Mouse (Mus musculus) gonadal fat pad, adult 2 months (tissue): Measurements from ENCODE around the gene F2r. TPM values are rescaled to one million over a fixed set of nuclear protein-coding genes. Genes with fewer than 3 reads are reported as not detected.
A peak's percentile ranks its signal among the peaks of the same experiment; 100 is the strongest.

Experiments used
- DNase-seq: peaks from one replicate; pipeline ENCODE4 v3.0.0-alpha.2; 2012; ENCODE audit warnings: low read depth
- polyA plus RNA-seq: library from polyadenylated mRNA; depleted of rRNA; stranded (reverse); fragments of >200 nt; gene quantifications from 2 replicates; pipeline ENCODE4 v1.2.3, GENCODE M21; 2012

Gene F2r
- polyA plus RNA-seq, 1 experiment = 6.2 TPM

DNA sequence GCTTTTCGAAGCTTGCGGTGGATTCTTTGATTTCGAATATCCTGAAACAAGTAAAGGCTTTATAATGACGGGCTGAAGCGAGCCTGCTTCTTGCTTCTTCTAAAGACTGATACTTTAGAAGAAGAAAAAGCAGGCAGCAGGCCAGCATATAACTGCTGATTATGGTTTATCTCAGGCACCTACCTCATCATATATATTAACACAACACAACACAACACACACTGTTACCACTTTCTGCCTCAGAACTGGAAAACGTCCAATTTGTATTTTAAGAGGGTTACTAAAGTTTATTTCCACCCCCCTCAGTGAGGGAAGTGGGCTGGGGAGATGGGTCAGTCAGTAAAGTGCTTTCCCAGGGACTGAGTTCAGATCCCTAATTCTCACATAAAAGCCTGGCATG is 13.9 kb upstream of the F2r start:
- no peak for DNase-seq

DNA sequence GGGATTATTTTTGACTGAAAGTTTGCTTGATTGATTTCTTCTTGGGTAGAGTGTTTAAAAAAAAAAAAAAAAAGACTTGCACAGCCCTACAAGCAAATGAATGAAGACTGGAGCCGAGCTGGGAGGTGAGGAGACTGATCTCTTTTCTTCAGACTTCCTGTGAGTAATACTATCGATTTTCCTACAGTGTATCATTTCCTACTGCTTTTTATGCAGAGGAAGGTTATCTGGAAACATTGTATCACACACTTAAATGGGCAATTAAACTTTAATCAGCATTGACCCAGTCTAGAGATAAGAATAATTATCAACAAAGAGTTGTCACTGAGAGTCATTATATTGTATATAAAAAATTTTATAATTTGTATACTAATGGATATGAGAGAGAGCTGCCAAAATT is 12.5 kb upstream of the F2r start:
- no peak for DNase-seq

DNA sequence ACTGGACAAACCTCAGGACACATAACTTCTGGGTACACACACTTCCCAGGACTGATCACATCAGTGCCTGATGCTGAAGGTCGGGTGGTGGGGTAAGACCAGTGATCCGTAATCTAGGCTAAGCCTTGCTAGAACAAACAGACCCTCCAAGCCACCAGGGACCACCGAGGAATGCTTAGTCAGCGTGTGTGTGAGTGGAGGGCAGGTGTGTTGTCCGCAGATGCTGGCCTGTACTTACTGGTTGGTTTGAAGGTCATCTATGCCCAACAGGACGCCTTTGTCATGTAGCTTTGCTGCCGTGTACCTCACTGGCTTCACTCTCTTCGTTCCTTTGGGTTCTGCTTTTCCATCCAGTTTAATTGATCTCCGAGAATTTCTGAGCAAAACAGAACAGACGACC is 11.5 kb upstream of the F2r start:
- no peak for DNase-seq

DNA sequence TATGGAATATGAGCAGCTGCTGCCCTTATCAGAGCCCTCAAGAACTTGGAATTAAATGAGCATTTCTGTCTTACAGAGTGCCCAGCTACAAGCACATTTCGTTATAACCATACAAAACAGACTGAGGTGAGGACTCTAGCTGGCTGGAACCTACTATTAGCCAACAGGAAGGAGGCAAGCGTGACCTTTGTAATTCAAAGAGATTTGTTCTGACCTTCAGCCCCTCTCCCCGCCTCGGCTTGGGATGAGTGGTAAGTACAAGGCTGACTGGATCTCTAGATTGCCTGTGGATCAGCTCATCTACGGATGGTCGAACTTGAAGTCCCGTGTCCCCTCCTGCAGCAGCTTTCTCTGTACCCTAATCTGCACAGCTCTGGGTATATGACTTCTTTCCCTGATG is 8.4 kb upstream of the F2r start:
- no peak for DNase-seq

GRCm38 (mm10) chr13:95623042-95623441 is 4.8 kb upstream of the F2r start:
- DNase-seq = no peak

DNA sequence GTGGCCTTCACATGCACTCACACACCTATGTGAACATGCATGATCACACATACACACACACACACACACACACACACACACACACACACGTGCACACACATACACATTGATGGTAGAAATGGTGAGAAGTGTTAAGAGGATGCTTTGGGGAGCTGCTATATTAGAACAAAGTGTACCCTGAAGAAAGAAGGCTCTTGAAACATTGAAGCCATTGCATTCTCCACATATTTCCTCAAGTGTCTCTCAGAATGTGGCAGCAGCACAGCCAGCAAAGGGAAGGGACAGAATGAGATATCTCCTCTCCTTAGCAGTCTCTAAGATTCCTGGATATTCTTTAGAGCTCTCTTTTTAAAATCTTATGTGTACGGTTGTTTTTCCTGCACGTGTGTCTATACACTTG is 3.3 kb upstream of the F2r start:
- DNase-seq = no peak

- DNase-seq = no peak
Observed at GRCm38 (mm10) chr13:95618859-95619258, 572 bp upstream of the F2r start.

- no peak for DNase-seq
Observed at GRCm38 (mm10) chr13:95617671-95618171, 566 bp downstream of the F2r start.

DNA sequence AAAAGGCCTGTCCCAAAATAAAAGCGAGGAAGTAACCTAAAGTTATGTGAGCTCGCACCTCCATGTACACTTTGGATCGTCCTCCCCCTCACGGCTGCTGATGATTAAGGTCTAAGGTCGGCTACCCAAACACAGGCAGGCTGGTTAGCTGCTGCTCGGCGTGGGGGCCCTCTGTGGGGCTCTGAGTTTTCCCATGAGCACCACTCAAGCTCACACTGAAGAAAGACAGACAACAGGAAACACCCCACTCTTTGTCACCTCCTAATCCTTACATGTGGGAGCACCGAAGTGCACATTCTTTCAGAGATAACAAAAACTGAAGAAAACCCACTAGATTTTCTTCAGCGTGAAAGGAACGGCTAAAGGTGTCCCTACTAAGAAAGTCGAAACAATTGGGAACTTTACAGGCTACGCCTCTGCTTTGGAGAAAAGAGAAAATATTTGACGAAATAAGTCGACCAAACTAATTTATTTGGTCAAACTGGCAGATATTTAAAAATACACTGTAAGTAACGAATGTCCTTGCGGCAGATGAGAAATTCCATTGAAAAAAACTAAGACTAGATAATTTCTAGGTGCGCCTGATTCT is 1.1 kb downstream of the F2r start:
- no peak for DNase-seq

- DNase-seq = no peak
Observed at GRCm38 (mm10) chr13:95616512-95616911, 1.8 kb downstream of the F2r start.

GRCm38 (mm10) chr13:95614757-95615156 is 3.5 kb downstream of the F2r start:
- DNase-seq = no peak

DNA sequence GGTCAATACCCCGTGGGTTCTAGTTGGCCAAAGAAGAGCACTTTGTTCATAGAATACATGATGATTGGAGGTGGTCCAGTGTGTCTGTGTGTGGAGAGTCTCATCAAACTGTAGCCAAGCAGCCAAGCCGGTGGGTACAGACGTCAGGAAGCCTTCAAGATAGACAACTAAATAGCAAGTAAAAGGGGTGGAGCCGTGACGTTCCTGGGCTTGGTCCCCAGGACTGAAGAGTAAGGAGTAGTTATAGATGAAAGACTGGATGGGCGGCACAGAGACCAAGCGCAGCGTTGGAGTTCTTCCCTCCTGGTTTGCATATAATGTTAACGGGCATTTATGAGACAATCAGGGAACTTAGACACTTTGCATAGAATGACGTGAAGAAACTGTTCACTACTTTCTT is 6.0 kb downstream of the F2r start:
- no peak for DNase-seq

DNA sequence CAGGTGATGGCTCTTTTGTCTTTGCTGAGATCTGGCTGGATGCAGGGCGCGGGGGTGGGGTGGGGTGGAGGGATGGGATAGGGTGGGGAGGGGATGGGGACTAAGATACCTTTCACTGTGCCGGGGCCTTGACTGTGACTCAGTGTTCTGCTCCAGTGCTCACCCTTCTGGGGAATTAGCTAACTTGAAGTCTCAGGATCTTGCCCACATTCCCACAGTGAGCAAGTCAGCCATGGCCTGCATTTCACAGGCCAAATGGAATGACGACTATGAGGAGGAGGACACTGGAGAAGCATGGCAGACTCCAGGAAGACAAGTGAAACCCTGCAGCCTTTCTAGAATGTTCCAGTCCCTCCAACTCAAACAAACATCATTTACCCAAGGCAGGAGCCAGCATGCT is 6.5 kb downstream of the F2r start:
- DNase-seq = no peak

- peak; percentile 66 for DNase-seq
Observed at GRCm38 (mm10) chr13:95610786-95611562, 7.3 kb downstream of the F2r start.

GRCm38 (mm10) chr13:95609088-95609420 is 9.2 kb downstream of the F2r start:
- DNase-seq = no peak

- no peak for DNase-seq
Observed at GRCm38 (mm10) chr13:95608416-95609087, 9.7 kb downstream of the F2r start.

GRCm38 (mm10) chr13:95607019-95607418 is 11.3 kb downstream of the F2r start:
- no peak for DNase-seq

DNA sequence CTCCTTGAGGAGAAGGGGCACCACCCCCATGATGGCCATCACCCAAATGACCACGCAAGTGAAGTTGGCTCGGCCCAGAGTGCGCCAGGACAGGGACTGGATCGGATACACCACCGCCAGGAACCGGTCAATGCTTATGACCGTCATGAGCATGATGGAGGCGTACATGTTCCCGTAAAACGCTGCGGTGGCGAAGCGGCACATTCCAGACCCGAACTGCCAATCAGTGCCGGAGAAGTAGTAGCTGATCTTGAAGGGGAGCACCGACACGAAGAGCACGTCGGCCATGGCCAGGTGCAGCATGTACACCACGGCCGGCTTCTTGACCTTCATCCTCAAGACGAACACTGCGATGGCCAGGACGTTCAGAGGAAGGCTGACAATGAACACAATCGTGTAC is 14.0 kb downstream of the F2r start:
- DNase-seq = no peak

DNA sequence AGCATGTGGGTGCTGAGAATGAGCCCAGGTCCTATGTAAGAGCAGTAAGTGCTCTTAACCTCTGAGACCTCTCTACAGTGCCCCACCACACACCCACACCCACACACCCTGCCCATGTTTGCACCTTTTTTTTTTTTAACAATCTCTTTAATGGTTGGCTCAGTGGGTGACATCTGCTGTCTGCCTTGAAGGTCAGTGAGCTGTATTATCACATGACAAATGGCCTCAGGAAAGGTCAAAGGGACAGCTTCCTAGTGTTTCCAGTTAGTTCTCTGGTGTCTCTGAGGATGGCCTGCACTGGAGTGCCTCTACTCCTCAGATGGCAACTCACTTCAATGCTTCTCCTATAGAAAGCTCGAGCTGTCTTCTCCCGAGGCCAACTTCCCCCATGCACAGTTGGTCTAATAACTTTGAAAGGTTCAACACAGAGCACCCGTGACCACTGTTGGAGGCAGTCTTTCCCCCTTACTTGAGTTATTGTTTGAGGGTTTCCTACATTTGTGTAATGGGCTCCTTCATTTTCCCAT is 18.4 kb downstream of the F2r start:
- no peak for DNase-seq

GRCm38 (mm10) chr13:95598232-95598920 is 19.9 kb downstream of the F2r start:
- no peak for DNase-seq

DNA sequence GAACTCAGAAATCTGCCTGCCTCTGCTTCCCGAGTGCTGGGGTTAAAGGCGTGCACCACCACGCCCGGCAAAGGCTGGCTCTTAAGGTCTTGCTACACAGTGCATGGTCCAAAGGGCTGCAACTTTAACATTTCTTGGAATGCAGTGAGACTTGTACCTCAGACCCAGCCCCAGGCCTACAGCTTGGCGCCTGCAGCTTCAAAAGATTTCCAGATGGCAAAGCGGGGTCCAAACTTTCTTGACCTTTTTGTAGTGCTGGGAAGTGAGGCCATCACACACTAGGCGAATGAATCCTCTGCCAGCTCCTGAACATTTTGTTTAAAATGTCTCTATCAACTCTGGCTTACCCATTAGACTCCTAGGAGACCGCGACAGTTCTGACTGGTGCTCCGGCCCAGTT is 20.7 kb downstream of the F2r start:
- DNase-seq = no peak

GRCm38 (mm10) chr13:95596689-95597088 is 21.6 kb downstream of the F2r start:
- DNase-seq = no peak
